ENCODE assay signal across 17 mouse cellular contexts in the genomic region with DNA sequence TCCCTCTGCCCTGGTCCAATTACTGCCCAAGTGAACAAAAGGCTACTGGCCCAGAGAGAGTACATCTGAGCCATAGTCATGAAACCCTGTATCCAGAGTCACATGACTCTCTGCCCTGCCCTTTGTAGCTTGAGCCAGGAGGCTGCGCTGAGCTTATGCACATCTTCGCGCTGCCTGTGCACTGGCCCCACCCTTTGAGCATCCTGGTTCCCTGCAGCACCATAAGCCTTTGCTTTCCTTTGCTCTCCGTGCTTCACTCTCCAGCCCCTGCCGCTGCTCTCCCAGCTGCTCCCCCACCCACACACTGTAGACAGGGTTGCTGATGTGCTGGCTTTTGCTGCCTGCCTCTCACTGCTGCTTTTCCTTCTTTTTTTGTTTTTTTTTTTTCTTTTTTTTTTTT. TPM values are rescaled to one million over a fixed set of nuclear protein-coding genes. Genes with fewer than 3 reads are reported as not detected.
DNase-seq lines count a peak whose midpoint lies in the region.
"Had no signal": no experiment of that assay in that cellular context is flagged by ENCODE, and none has a peak within 500 bp of the region (broad histone marks: within the 10 kb centered on the region; RNA-seq: fewer than 3 reads in every experiment).

No protein-coding gene starts in this region.

- peak; percentile 66 for DNase-seq in heart, adult 11 months
- no peak for DNase-seq in heart, postnatal 10 days
- DNase-seq in right cerebral cortex, adult 18-20 months = peak; percentile 78
- no peak for DNase-seq in right cerebral cortex, postnatal 10 days (ENCODE audit: low spot score in 2 of 2)
- DNase-seq in ZHBTc4 (ENCODE audit: low read depth, low spot score) = peak; percentile 63
- DNase-seq in natural killer cell, adult 2 months (ENCODE audit: low spot score in 2 of 2) = no peak
- DNase-seq in gastrocnemius, adult 18-20 months (ENCODE audit: low spot score) = no peak
- DNase-seq: adrenal gland, postnatal 14 days; cerebellum, adult 8-10 months; kidney, adult 9 months; kidney, postnatal 25 days; liver; lung, postnatal 36 days; midbrain, embryonic 14.5 days; retina, postnatal 1 day; spleen, adult 18-20 months had no signal

- intact Hi-C loops in heart, postnatal 10 days (cut with DNase I) = loop anchor here (5.0 kb wide), 1 partner anchor 641 kb away; no protein-coding TSS in a partner anchor

RNA-seq across cellular contexts. Expression of a gene that starts 39.6 kb away (rescaled TPM):
- 10 to 100 TPM in 1 of 2 experiments, 1 to 10 TPM in 1; 8.0 to 15.4 TPM for total RNA-seq in heart, postnatal 10 days (2021)
- total RNA-seq in gastrocnemius, adult 18-20 months (2021) = 1 to 10 TPM; 3.0 to 3.4 TPM

RNA-seq across cellular contexts. Expression of a gene that starts 54.2 kb away (rescaled TPM):
- 10 to 100 TPM; 20.4 to 29.1 TPM for total RNA-seq in heart, postnatal 10 days (2021)
- total RNA-seq in gastrocnemius, adult 18-20 months (2021) = 10 to 100 TPM; 19.5 to 19.7 TPM
- total RNA-seq: MEL had no signal

Comparison
In these comparisons a context has a peak if more than half of its experiments do, and no peak if none do; other contexts are left out.
1. DNase-seq: peak in heart, adult 11 months (single experiment), right cerebral cortex, adult 18-20 months (single experiment) and ZHBTc4 (single experiment); none in heart, postnatal 10 days (0 of 2), right cerebral cortex, postnatal 10 days (0 of 2), natural killer cell, adult 2 months (0 of 2) and gastrocnemius, adult 18-20 months (single experiment).